Comparison of ENCODE assay signal across 29 mouse cellular contexts in the genomic region with DNA sequence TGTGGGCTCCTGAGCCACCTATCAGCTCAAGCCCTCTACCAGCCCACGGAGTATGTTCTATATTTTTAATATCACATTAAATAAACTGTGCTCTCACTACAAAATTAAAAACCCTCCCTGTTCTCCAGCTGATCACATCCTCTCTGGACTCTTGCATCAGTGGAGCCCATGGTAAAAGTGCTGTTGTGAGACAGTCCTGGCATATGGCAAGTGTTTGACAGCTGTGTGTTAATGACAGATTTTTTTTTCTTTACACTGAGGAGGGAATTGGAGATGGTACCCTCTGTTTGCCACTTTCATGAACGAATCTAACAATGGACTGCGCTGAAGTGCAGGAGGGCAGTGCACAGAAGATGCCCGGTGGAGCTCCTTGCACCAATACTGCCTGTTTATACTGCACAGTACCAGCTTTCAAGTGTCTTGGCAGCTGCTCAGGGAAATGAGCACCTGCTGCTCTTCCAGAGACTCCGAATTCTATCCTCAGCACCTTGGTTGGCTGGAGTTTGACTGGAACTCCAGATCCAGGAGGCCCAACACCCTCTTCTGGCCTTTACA.
DNase-seq lines count a peak whose midpoint lies in the region; ATAC-seq and TF ChIP-seq lines count a peak whose summit lies in the region.
"Had no signal": no experiment of that assay in that cellular context is flagged by ENCODE, and none has a peak within 500 bp of the region (broad histone marks: within the 10 kb centered on the region; RNA-seq: fewer than 3 reads in every experiment).

No protein-coding gene starts in this region.

- H3K4me1 ChIP-seq in forebrain, embryonic 13.5 days: 0 out of 2 replicates have a peak, but pooled peaks cover 5% of the 10 kb centered on the region
- H3K4me1 ChIP-seq in forebrain, embryonic 11.5 days (replicated peaks; ENCODE audit: control insufficient read depth, insufficient read depth, low read length): no peaks in the 10 kb centered on the region
- H3K4me1 ChIP-seq in midbrain, embryonic 13.5 days (replicated peaks): no peaks in the 10 kb centered on the region; the same call in 1 of the 2 replicates
- H3K4me1 ChIP-seq in midbrain, embryonic 16.5 days (ENCODE audit: control insufficient read depth, insufficient read depth, low read length): no peaks in the 10 kb centered on the region
- peaks cover 6% of the 10 kb centered on the region; the same call in 1 of the 2 replicates for H3K4me1 ChIP-seq in forebrain, embryonic 15.5 days
- H3K4me1 ChIP-seq in heart, embryonic 10.5 days: no peaks in the 10 kb centered on the region
- H3K4me1 ChIP-seq: embryonic facial prominence, embryonic 12.5 days; hindbrain, embryonic 15.5 days; intestine, embryonic 15.5 days; midbrain, embryonic 12.5 days; stomach, embryonic 15.5 days had no signal

- no peak overlapping the region for H3K4me3 ChIP-seq in forebrain, embryonic 13.5 days
- H3K4me3 ChIP-seq in forebrain, embryonic 11.5 days (ENCODE audit: low read depth, low read length): no peak overlapping the region
- no peak overlapping the region for H3K4me3 ChIP-seq in midbrain, embryonic 13.5 days (replicated peaks)
- H3K4me3 ChIP-seq in midbrain, embryonic 16.5 days (ENCODE audit: low read depth, low read length): no peak overlapping the region
- H3K4me3 ChIP-seq in forebrain, embryonic 15.5 days: no peak overlapping the region
- no peak overlapping the region for H3K4me3 ChIP-seq in heart, embryonic 10.5 days
- H3K4me3 ChIP-seq: embryonic facial prominence, embryonic 12.5 days; hindbrain, embryonic 15.5 days; intestine, embryonic 15.5 days; layer of hippocampus, adult 2 months; limb, embryonic 13.5 days; lung, embryonic 15.5 days; midbrain, embryonic 12.5 days; myocyte; stomach, embryonic 15.5 days had no signal

- ATAC-seq in forebrain, embryonic 13.5 days: 0 out of 2 replicates have a peak, but pooled peaks have one; percentile 33
- ATAC-seq in forebrain, embryonic 11.5 days (replicated peaks; ENCODE audit: low FRiP score): no peak
- peak; percentile 72 for ATAC-seq in midbrain, embryonic 13.5 days
- ATAC-seq in midbrain, embryonic 16.5 days: no peak
- ATAC-seq in forebrain, embryonic 15.5 days (replicated peaks): 0 out of 2 replicates have a peak, but pooled peaks have one; percentile 26
- ATAC-seq: activated CD4-positive, CD25-positive, alpha-beta regulatory T cell, adult 4 months; intestine, embryonic 15.5 days had no signal

- H3K4me2 ChIP-seq in forebrain, embryonic 13.5 days: no peak overlapping the region
- no peak overlapping the region for H3K4me2 ChIP-seq in forebrain, embryonic 11.5 days (ENCODE audit: low read depth, low read length, severe bottlenecking)
- H3K4me2 ChIP-seq in midbrain, embryonic 13.5 days (replicated peaks): no peak overlapping the region
- H3K4me2 ChIP-seq in midbrain, embryonic 16.5 days (ENCODE audit: low read length): no peak overlapping the region
- no peak overlapping the region for H3K4me2 ChIP-seq in forebrain, embryonic 15.5 days (replicated peaks)
- H3K4me2 ChIP-seq: embryonic facial prominence, embryonic 12.5 days; hindbrain, embryonic 15.5 days; intestine, embryonic 15.5 days; limb, embryonic 13.5 days; liver, embryonic 11.5 days; lung, embryonic 15.5 days; midbrain, embryonic 12.5 days; stomach, embryonic 15.5 days had no signal

- no peaks in the 10 kb centered on the region for H3K36me3 ChIP-seq in forebrain, embryonic 13.5 days (ENCODE audit: poor library complexity, severe bottlenecking)
- H3K36me3 ChIP-seq in forebrain, embryonic 11.5 days (ENCODE audit: control insufficient read depth, insufficient read depth, low read length): no peaks in the 10 kb centered on the region
- no peaks in the 10 kb centered on the region for H3K36me3 ChIP-seq in midbrain, embryonic 13.5 days
- H3K36me3 ChIP-seq in midbrain, embryonic 16.5 days (ENCODE audit: control insufficient read depth, insufficient read depth, low read length): no peaks in the 10 kb centered on the region
- H3K36me3 ChIP-seq in forebrain, embryonic 15.5 days: no peaks in the 10 kb centered on the region
- no peaks in the 10 kb centered on the region for H3K36me3 ChIP-seq in heart, embryonic 10.5 days
- H3K36me3 ChIP-seq: embryonic facial prominence, embryonic 12.5 days; hindbrain, embryonic 15.5 days; intestine, embryonic 15.5 days; limb, embryonic 13.5 days; lung, embryonic 15.5 days; midbrain, embryonic 12.5 days; stomach, embryonic 15.5 days had no signal

- no peak for TF ChIP-seq CTCF in brain, embryonic 14.5 days (IDR thresholded peaks at IDR 0.05; ENCODE audit: borderline replicate concordance, extremely low read depth, insufficient read depth, insufficient read length)

- WGBS in forebrain, embryonic 13.5 days: 66% methylated on average over 5 of the region's 5 CpGs
- WGBS in forebrain, embryonic 11.5 days: 81% methylated on average over 5 of the region's 5 CpGs
- whole genome bisulfite sequencing in midbrain, embryonic 13.5 days: 75% methylated on average over 5 of the region's 5 CpGs
- WGBS in midbrain, embryonic 16.5 days: 70% methylated on average over 5 of the region's 5 CpGs
- WGBS in forebrain, embryonic 15.5 days: 58% methylated on average over 5 of the region's 5 CpGs
- WGBS in heart, embryonic 10.5 days: 90% methylated on average over 5 of the region's 5 CpGs

- no peaks in the 10 kb centered on the region for H3K27me3 ChIP-seq in forebrain, embryonic 13.5 days
- no peaks in the 10 kb centered on the region for H3K27me3 ChIP-seq in forebrain, embryonic 11.5 days (ENCODE audit: control insufficient read depth, insufficient read depth, low read length)
- no peaks in the 10 kb centered on the region for H3K27me3 ChIP-seq in midbrain, embryonic 13.5 days
- H3K27me3 ChIP-seq in midbrain, embryonic 16.5 days (ENCODE audit: control insufficient read depth, insufficient read depth, low read depth, low read length): no peaks in the 10 kb centered on the region
- no peaks in the 10 kb centered on the region for H3K27me3 ChIP-seq in forebrain, embryonic 15.5 days
- H3K27me3 ChIP-seq in heart, embryonic 10.5 days (ENCODE audit: insufficient read depth, poor library complexity, severe bottlenecking): no peaks in the 10 kb centered on the region
- H3K27me3 ChIP-seq: embryonic facial prominence, embryonic 12.5 days; hindbrain, embryonic 15.5 days; intestine, embryonic 15.5 days; limb, embryonic 13.5 days; lung, embryonic 15.5 days; midbrain, embryonic 12.5 days; stomach, embryonic 15.5 days had no signal

- H3K9me3 ChIP-seq in forebrain, embryonic 13.5 days (replicated peaks): no peaks in the 10 kb centered on the region
- no peaks in the 10 kb centered on the region for H3K9me3 ChIP-seq in forebrain, embryonic 11.5 days (ENCODE audit: control insufficient read depth, low read length)
- H3K9me3 ChIP-seq in midbrain, embryonic 13.5 days: no peaks in the 10 kb centered on the region
- H3K9me3 ChIP-seq in midbrain, embryonic 16.5 days (replicated peaks; ENCODE audit: control insufficient read depth, low read length, poor library complexity, severe bottlenecking): no peaks in the 10 kb centered on the region; the same call in 1 of the 2 replicates
- no peaks in the 10 kb centered on the region for H3K9me3 ChIP-seq in forebrain, embryonic 15.5 days
- no peaks in the 10 kb centered on the region for H3K9me3 ChIP-seq in heart, embryonic 10.5 days
- H3K9me3 ChIP-seq: embryonic facial prominence, embryonic 12.5 days; hindbrain, embryonic 15.5 days; intestine, embryonic 15.5 days; limb, embryonic 13.5 days; lung, embryonic 15.5 days; midbrain, embryonic 12.5 days; stomach, embryonic 15.5 days had no signal

- H3K27ac ChIP-seq in forebrain, embryonic 13.5 days: no peak overlapping the region
- H3K27ac ChIP-seq in forebrain, embryonic 11.5 days (ENCODE audit: low read depth, low read length): no peak overlapping the region
- no peak overlapping the region for H3K27ac ChIP-seq in midbrain, embryonic 13.5 days
- no peak overlapping the region for H3K27ac ChIP-seq in midbrain, embryonic 16.5 days (ENCODE audit: low read length)
- H3K27ac ChIP-seq in forebrain, embryonic 15.5 days (replicated peaks): no peak overlapping the region
- no peak overlapping the region for H3K27ac ChIP-seq in heart, embryonic 10.5 days
- H3K27ac ChIP-seq: embryonic facial prominence, embryonic 12.5 days; hindbrain, embryonic 15.5 days; intestine, embryonic 15.5 days; layer of hippocampus, adult 2 months; limb, embryonic 13.5 days; lung, embryonic 15.5 days; midbrain, embryonic 12.5 days; stomach, embryonic 15.5 days had no signal

- no peak for TF ChIP-seq POLR2A in brain, embryonic 14.5 days (IDR thresholded peaks at IDR 0.05; ENCODE audit: borderline replicate concordance, extremely low read depth, insufficient read depth, insufficient read length, poor library complexity, severe bottlenecking)

- no peak overlapping the region for H3K9ac ChIP-seq in forebrain, embryonic 13.5 days
- H3K9ac ChIP-seq in forebrain, embryonic 11.5 days (ENCODE audit: low read length): no peak overlapping the region
- no peak overlapping the region for H3K9ac ChIP-seq in midbrain, embryonic 13.5 days (replicated peaks)
- H3K9ac ChIP-seq in midbrain, embryonic 16.5 days (ENCODE audit: low read depth, low read length): no peak overlapping the region
- H3K9ac ChIP-seq in forebrain, embryonic 15.5 days (replicated peaks): no peak overlapping the region
- H3K9ac ChIP-seq: embryonic facial prominence, embryonic 12.5 days; hindbrain, embryonic 15.5 days; intestine, embryonic 15.5 days; limb, embryonic 13.5 days; lung, embryonic 15.5 days; midbrain, embryonic 12.5 days; stomach, embryonic 15.5 days had no signal

- no peak for DNase-seq in forebrain, embryonic 11.5 days (ENCODE audit: low spot score)
- DNase-seq in brain, embryonic 14.5 days (ENCODE audit: low read depth): peak; percentile 50
- no peak for DNase-seq in Muller cell, postnatal 12 days (ENCODE audit: inconsistent ontology term)
- no peak for DNase-seq in heart, embryonic 10.5 days (ENCODE audit: low spot score)
- DNase-seq: adrenal gland, adult 2 months; adrenal gland, postnatal 36 days; B cell, adult 2 months; cerebellum, adult 11-12 months; embryo, embryonic 11 days; gastrocnemius, postnatal 10 days; heart, postnatal 14 days; kidney, adult 2 months; kidney, postnatal 36 days; right cerebral cortex, postnatal 25 days had no signal

Comparison
In these comparisons a context has a peak if more than half of its experiments do, and no peak if none do; other contexts are left out.
1. ATAC-seq: peak in forebrain, embryonic 13.5 days (single experiment), midbrain, embryonic 13.5 days (single experiment) and forebrain, embryonic 15.5 days (single experiment); none in forebrain, embryonic 11.5 days (single experiment) and midbrain, embryonic 16.5 days (single experiment).